Mouse (Mus musculus): Measurements from ENCODE around the gene Slc37a1. TPM values are rescaled to one million over a fixed set of nuclear protein-coding genes. Genes with fewer than 3 reads are reported as not detected.

Slc37a1 gene
- polyA plus RNA-seq, 1 experiment from 2014 or later: 17.3 TPM

DNA sequence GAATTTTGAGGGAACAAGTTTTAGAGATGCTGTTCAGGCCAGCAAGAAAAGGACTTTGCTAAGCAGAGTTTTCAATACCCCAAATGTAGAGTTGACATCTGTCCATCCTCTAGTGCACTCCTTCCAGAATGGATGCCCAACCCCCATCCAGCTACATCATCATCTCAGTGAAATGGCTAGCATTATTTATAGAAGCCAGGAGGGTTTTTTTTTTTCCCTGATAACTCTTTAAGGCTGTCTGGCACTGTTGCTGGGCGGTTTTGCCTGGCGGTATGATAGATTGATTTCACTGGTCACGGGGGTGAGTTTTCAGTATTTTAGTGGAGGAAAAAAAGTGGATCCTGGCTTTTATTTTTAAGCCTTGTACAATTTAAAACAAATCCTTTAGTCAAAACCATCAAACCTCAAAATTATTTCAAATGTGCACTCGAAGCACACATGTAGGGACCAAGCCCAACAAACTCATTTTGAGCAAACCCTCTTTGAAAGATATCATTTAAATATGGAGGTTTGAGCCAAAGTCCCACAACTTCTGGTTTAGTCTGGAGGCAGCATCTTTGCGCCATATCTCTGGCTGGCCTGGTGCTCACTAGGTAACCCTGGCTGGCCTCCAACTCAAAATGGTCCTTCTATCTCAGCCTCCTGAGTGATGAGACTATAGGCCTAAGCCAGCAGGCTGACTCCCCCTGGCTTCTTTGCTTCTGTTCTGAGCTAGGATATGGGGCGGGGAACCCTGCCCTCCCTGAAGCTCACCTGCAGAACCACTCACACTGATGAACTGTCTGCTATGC lies 12.0 kb downstream of the Slc37a1 start:
- no peak overlapping the region for H3K4me3 ChIP-seq
- H3K9me3 ChIP-seq: no peaks in the 10 kb centered on the region
- 88% methylated on average over 6 of the region's 6 CpGs for WGBS
- no peaks in the 10 kb centered on the region for H3K36me3 ChIP-seq
- H3K27ac ChIP-seq: no peak overlapping the region
- peaks cover 35% of the 10 kb centered on the region for H3K4me1 ChIP-seq (replicated peaks)
- H3K27me3 ChIP-seq (ENCODE audit: insufficient read depth, poor library complexity, severe bottlenecking): peaks cover 54% of the 10 kb centered on the region
- no peak for DNase-seq (ENCODE audit: low spot score)

DNA sequence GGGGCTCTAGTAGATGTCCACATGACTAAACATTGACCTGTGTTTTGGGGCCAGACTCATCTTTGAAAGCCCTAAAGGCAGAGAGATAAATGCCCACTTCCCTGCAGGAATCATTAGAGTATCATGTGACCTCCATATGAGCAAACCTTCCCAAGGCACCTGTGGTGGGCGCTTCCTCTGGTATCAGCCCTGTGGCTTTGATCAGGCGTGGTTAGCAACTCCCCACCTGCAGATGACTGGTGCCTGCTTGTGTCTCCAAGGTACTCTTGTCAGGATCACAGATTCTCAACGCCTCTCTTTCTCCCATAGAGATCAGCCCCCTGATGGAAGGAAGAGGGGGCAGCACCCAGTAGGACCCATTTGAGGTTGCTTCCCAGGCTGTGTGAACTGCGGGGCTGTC lies 13.4 kb downstream of the Slc37a1 start:
- H3K27ac ChIP-seq: no peak overlapping the region
- no peaks in the 10 kb centered on the region for H3K36me3 ChIP-seq
- no peak for DNase-seq (ENCODE audit: low spot score)
- H3K9me3 ChIP-seq: no peaks in the 10 kb centered on the region
- H3K27me3 ChIP-seq (ENCODE audit: insufficient read depth, poor library complexity, severe bottlenecking): peaks cover 49% of the 10 kb centered on the region
- no peak overlapping the region for H3K4me3 ChIP-seq
- 88% methylated on average over 4 of the region's 4 CpGs for WGBS
- peaks cover 44% of the 10 kb centered on the region for H3K4me1 ChIP-seq (replicated peaks)

DNA sequence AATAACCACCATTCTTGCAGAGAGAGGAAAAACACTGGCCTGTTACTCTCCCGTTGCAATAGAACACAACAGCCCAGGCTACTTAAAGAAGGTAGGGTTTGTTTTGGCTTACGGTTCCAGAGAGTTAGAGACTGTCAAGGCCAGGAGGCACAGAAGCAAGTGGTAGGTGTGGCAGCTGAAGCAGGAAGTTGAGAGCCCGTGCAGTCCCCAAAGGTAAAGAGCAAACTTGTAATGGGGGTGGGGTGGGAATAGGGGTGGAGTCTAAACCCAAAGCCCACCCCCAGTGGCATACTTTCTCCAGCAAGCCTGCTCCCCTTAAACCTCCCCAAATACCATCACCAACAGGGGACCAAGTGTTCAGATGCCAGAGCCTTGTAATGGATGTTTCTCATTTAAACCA lies 14.1 kb downstream of the Slc37a1 start:
- 69% methylated on average over 3 of the region's 3 CpGs for WGBS
- H3K4me3 ChIP-seq: no peak overlapping the region

DNA sequence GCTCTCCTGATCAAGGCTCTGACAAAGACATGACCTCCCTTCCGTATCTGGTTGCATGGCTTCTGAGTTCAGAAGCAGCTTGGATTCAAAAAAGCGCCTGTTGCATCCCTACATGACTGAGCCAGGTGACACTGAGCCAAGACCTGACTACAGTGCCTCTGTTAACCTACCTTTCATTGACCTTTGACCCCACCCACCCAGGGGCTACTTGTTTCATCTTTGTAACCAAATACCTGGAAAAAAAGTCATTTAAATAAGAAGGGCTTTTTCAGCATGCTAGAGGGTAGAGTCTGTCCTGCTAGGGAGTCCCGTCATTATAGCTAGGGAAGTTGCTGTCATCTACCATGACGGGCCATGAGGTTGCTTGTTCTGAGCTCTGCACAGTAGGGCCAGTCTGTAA lies 16.8 kb downstream of the Slc37a1 start:
- 0 out of 2 replicates have a peak, but pooled peaks cover 5% of the 10 kb centered on the region for H3K36me3 ChIP-seq
- peaks cover 26% of the 10 kb centered on the region for H3K4me1 ChIP-seq (replicated peaks)
- WGBS: 84% methylated on average over 4 of the region's 4 CpGs
- H3K9me3 ChIP-seq: no peaks in the 10 kb centered on the region
- DNase-seq (ENCODE audit: low spot score): no peak
- peaks cover 15% of the 10 kb centered on the region; the same call in 1 of the 2 replicates for H3K27me3 ChIP-seq (ENCODE audit: insufficient read depth, poor library complexity, severe bottlenecking)
- H3K27ac ChIP-seq: no peak overlapping the region
- H3K4me3 ChIP-seq: no peak overlapping the region

More for the DNA sequence above, 14.1 kb downstream of the Slc37a1 start:
- no peak for DNase-seq (ENCODE audit: low spot score)
- Histone ChIP-seq H3K4me1 (replicated peaks) (peaks cover 44% of the 10 kb centered on the region), H3K9me3 (no peaks in the 10 kb centered on the region), H3K27me3 (ENCODE audit: insufficient read depth, poor library complexity, severe bottlenecking) (peaks cover 42% of the 10 kb centered on the region), H3K36me3 (no peaks in the 10 kb centered on the region), H3K27ac (no peak overlapping the region)

DNA sequence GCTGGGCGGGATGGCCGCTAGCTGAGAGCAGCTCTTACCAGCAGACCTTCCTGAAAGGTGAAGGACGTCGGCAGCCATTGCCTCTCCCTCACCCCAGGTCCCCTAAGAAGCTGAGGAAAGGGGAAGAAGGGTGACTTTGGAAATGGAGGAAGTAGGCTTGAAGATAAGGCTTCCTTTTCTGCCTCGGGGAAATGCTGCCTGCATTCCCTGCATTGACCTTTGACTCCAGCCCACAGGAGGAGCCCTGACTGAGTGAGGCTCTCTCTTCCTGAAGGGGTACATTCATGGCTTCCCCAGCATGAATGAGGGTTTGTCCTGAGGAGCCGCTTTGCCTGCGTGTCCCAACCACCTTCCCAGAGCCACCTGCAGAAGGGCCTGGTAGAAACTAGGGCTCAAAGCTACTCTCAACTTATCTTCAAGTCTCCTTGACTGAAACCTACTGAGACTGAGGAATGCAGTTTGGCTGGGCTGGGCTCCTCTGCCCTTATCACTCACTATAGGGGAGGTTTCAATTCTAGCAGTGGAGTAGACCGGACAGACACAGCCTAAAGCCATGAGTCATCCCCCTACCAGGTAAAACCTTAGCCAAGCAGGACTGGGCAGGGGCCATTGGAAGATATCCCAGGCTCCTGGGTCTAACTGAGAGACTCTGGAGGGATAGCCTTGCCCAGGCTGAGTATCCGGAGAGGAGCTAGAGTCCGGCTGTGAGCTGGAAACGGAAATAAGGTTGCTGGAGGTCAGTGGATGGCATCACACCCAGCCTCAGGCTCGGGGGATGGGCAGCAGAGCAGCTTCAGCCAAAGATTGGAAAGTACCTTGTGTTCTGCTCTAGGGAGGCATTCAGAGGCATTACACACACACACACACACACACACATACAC lies 18.5 kb downstream of the Slc37a1 start:
- Histone ChIP-seq H3K9me3 (no peaks in the 10 kb centered on the region), H3K27me3 (ENCODE audit: insufficient read depth, poor library complexity, severe bottlenecking) (0 out of 2 replicates have a peak, but pooled peaks cover 4% of the 10 kb centered on the region), H3K4me1 (replicated peaks) (peaks cover 38% of the 10 kb centered on the region), H3K36me3 (0 out of 2 replicates have a peak, but pooled peaks cover 5% of the 10 kb centered on the region), H3K27ac (peak overlapping the region; percentile 65), H3K4me3 (no peak overlapping the region)
- DNase-seq (ENCODE audit: low spot score): no peak
- WGBS: 43% methylated on average over 12 of the region's 12 CpGs

DNA sequence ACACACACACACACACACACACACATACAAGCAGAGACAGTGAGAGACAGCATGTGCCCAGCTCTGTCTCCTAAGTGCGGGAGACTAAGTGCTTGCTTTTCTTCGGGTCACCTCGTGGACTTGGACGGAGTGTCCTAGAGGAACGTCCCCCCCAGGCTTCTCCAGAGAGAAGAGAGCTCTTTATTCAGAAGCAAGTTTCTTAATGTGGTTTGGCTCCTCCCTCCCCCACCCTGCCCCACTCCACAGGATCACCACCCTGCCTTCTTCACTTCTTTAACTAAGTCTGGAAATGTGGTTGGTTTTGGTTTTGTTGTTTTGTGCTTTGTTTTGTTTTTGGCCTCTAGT lies 19.2 kb downstream of the Slc37a1 start:
- Histone ChIP-seq H3K27ac (peak overlapping the region; percentile 65; the same call in 1 of the 2 replicates), H3K27me3 (ENCODE audit: insufficient read depth, poor library complexity, severe bottlenecking) (no peaks in the 10 kb centered on the region), H3K4me1 (replicated peaks) (peaks cover 36% of the 10 kb centered on the region), H3K9me3 (no peaks in the 10 kb centered on the region), H3K36me3 (0 out of 2 replicates have a peak, but pooled peaks cover 5% of the 10 kb centered on the region), H3K4me3 (no peak overlapping the region)
- WGBS: 64% methylated on average over 5 of the region's 5 CpGs
- no peak for DNase-seq (ENCODE audit: low spot score)

DNA sequence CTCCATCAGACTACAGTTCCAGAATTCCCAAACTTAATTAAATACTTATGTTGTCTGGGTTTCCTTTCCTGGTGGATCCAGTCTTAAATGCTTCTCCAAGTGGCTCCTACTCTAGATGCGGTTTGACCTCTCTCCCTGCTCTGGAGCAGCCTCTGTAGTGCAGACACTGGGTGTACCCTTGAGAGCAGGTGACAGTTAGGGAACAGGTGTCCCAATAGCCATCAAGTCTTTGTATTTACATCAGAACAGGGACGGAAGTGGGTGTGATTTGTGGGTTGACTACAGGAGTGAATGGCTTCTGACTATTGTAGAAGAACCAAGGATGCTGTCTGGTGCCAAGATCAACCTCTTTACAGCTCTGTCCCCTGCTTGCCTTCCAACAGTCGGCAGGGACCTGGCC lies 21.2 kb downstream of the Slc37a1 start:
- 77% methylated on average over 3 of the region's 3 CpGs for WGBS
- Histone ChIP-seq H3K36me3 (0 out of 2 replicates have a peak, but pooled peaks cover 5% of the 10 kb centered on the region), H3K9me3 (no peaks in the 10 kb centered on the region), H3K27me3 (ENCODE audit: insufficient read depth, poor library complexity, severe bottlenecking) (no peaks in the 10 kb centered on the region), H3K4me3 (no peak overlapping the region), H3K27ac (no peak overlapping the region), H3K4me1 (replicated peaks) (peaks cover 43% of the 10 kb centered on the region)
- no peak for DNase-seq (ENCODE audit: low spot score)

DNA sequence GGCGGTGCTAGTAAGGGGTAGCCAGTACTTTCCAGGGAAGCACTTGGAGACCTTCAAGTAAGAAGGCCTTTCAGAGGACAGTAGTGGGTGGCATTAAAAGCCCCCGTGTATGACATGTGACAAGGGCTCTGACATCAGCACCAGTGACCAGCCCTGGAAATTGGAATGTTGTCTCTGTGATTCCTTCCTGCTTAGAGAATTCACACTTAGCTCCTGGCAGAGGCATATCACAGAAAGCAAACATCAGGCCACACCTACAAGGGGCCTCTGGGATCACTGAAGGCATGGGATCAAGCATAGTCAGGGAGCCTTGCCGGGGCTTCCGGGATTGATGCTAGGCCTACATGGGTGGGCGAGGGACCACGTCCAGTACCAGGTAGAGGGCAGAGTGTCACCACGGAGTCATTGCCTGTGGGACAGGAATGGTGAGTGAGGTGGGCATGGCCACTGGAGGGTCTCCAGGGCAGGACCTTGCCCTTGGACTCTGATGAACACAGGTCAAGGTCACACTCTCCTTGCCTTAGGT lies 21.8 kb downstream of the Slc37a1 start:
- H3K4me1 ChIP-seq (replicated peaks): peaks cover 49% of the 10 kb centered on the region
- H3K27ac ChIP-seq: 0 out of 2 replicates have a peak overlapping the region, but pooled peaks have one; percentile 35
- H3K36me3 ChIP-seq: 0 out of 2 replicates have a peak, but pooled peaks cover 5% of the 10 kb centered on the region

DNA sequence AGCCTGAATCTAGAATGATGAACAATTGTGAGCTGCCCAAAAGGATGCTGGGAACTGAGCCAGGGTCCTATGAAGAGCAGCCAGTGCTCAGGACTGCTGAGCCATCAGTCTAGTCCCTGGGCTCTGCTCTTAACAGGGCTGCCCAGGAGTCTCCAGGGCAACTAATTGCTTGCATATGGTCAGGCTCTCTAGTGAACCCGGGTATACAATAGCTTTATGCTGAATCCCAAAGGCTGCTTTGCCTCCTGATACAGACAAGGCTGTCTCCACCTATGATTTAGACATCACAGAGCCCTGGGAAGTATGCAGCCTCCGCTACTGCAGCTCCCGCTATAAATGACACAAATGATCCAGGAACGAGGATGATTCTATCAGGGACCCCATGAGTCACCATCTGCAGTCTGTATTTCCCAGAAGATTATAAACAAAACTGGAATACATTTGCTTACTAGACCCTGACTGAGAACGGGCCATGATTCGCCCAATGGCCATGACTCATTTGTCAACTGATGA lies 22.7 kb downstream of the Slc37a1 start:
- Histone ChIP-seq H3K27ac (peak overlapping the region; percentile 70), H3K27me3 (ENCODE audit: insufficient read depth, poor library complexity, severe bottlenecking) (no peaks in the 10 kb centered on the region), H3K4me1 (replicated peaks) (peaks cover 52% of the 10 kb centered on the region), H3K36me3 (0 out of 2 replicates have a peak, but pooled peaks cover 5% of the 10 kb centered on the region), H3K9me3 (no peaks in the 10 kb centered on the region), H3K4me3 (no peak overlapping the region)
- DNase-seq (ENCODE audit: low spot score): peak; percentile 58
- WGBS: 44% methylated on average over 6 of the region's 6 CpGs

More for the DNA sequence above, 21.8 kb downstream of the Slc37a1 start:
- 96% methylated on average over 7 of the region's 7 CpGs for WGBS
- Histone ChIP-seq H3K9me3 (no peaks in the 10 kb centered on the region), H3K4me3 (no peak overlapping the region), H3K27me3 (ENCODE audit: insufficient read depth, poor library complexity, severe bottlenecking) (no peaks in the 10 kb centered on the region)
- no peak for DNase-seq (ENCODE audit: low spot score)

DNA sequence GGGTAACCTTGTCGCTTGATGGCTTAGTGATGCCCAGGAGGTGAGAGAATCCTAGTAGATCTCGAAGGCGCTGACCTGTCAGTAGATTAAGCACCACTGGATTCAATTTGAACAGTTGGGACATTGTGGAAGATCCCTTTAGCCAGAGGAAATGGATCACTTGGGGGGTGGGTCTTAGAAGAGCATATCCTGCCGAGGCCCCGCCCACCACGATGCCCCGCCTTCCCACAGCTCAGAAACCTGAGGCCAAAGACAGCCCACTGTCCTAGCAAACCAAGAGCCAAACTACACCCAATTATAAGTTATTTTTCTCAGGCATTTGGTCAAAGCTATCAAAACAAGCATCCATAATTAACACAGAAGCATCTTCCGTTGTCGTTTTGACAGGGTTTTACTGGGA lies 24.5 kb downstream of the Slc37a1 start:
- Histone ChIP-seq H3K4me1 (replicated peaks) (peaks cover 48% of the 10 kb centered on the region), H3K27me3 (ENCODE audit: insufficient read depth, poor library complexity, severe bottlenecking) (no peaks in the 10 kb centered on the region), H3K4me3 (no peak overlapping the region), H3K36me3 (0 out of 2 replicates have a peak, but pooled peaks cover 5% of the 10 kb centered on the region), H3K9me3 (no peaks in the 10 kb centered on the region), H3K27ac (no peak overlapping the region)
- DNase-seq (ENCODE audit: low spot score): no peak
- 85% methylated on average over 9 of the region's 9 CpGs for WGBS

DNA sequence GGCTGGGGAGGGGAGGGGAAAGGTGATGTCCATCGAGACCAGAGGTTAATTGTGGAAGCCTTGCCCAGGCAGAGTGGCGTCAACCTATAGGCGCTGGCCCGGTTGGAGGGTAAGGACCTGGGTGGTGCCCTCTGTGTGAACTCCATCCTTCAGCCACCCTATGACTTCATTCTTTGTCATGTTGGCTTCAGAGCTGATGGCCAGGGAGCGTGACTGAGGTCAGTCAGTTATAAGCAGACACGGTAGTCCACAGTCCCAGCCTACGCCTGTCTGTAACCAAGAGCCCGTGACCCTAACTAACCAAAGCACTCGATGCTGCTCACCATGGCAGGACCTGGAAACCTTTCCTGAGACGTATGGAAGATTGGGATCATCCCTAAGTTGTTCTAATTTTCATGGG lies 26.1 kb downstream of the Slc37a1 start:
- Histone ChIP-seq H3K4me1 (replicated peaks) (peaks cover 51% of the 10 kb centered on the region), H3K27ac (peak overlapping the region; percentile 70), H3K4me3 (no peak overlapping the region), H3K27me3 (ENCODE audit: insufficient read depth, poor library complexity, severe bottlenecking) (no peaks in the 10 kb centered on the region), H3K9me3 (no peaks in the 10 kb centered on the region), H3K36me3 (0 out of 2 replicates have a peak, but pooled peaks cover 12% of the 10 kb centered on the region)
- DNase-seq (ENCODE audit: low spot score): no peak
- 60% methylated on average over 10 of the region's 10 CpGs for WGBS

DNA sequence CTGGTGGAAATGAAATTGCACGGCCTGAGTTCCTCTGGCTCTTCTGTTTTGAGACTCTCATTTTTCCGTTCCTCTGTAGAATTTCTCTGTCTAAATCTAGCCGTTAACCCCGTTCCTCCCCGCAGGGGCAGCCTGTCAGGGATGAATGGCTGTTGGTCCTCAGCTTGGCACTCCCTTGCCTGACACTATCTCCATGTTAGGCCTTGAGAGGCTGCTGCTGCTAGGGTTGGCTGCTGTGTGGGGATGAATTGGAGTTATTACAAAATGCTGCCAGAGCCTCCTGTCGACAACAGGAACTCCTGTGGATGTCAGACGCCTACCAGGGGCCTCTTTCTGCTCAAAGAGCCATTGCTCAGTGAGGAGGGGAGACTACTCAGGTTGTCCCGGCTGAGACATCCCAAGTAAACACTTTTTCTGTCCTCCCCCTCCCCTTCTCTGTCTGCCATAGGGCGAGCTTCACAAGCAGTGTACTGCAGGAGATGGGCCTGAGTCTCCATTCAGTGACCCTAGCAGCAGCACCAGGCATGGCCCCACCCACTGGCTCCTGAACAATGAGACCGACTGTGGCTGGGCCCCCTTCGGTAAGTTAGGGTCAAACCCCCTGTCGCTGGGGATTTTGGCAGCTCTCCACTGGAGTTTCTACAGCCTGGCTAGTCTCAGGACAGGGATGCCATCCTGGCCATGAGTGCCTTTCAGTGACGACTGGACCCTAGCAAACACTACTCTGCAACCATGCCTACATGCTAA lies 28.6 kb downstream of the Slc37a1 start:
- WGBS: 31% methylated on average over 13 of the region's 13 CpGs
- no peak for DNase-seq (ENCODE audit: low spot score)

More for the DNA sequence above, 28.6 kb downstream of the Slc37a1 start:
- peak overlapping the region; percentile 59 for H3K27ac ChIP-seq
- H3K27me3 ChIP-seq (ENCODE audit: insufficient read depth, poor library complexity, severe bottlenecking): no peaks in the 10 kb centered on the region
- no peaks in the 10 kb centered on the region for H3K9me3 ChIP-seq
- H3K4me1 ChIP-seq (replicated peaks): peaks cover 44% of the 10 kb centered on the region
- 0 out of 2 replicates have a peak, but pooled peaks cover 10% of the 10 kb centered on the region for H3K36me3 ChIP-seq
- H3K4me3 ChIP-seq: no peak overlapping the region
